Mouse (Mus musculus) hindbrain, embryonic 16.5 days (tissue): ENCODE data around the gene Ttbk1. TPM values are rescaled to one million over a fixed set of nuclear protein-coding genes. Genes with fewer than 3 reads are reported as not detected.

ENCODE experiments used
- ATAC-seq: fragments of 200-750 bp; cut with Nextera tagmentation; 2 replicates; pipeline ENCODE4 v1.8.0; 2017; ENCODE audit warnings: moderate TSS enrichment, moderate library complexity
- H3K27ac ChIP-seq: fragments of 300-500 bp; sonication (generic); 2 replicates; pipeline ENCODE4 v1.5.1; 2014; ENCODE audit warnings: low read depth, mild to moderate bottlenecking, control low read depth, low read length, moderate library complexity
- H3K27me3 ChIP-seq: fragments of 300-500 bp; sonication (generic); replicated peaks from 2 replicates; pipeline ENCODE4 v1.6.1; 2014; ENCODE audit warnings: low read length; ENCODE audit not compliant: control insufficient read depth, insufficient read depth
- H3K36me3 ChIP-seq: fragments of 300-500 bp; sonication (generic); 2 replicates; pipeline ENCODE4 v1.6.1; 2014; ENCODE audit warnings: mild to moderate bottlenecking, low read length, moderate library complexity, mixed read lengths; ENCODE audit not compliant: control insufficient read depth, insufficient read depth
- H3K4me1 ChIP-seq: fragments of 300-500 bp; sonication (generic); 2 replicates; pipeline ENCODE4 v1.6.1; 2014; ENCODE audit warnings: low read depth, low read length; ENCODE audit not compliant: control insufficient read depth, insufficient read depth
- H3K4me2 ChIP-seq: fragments of 300-500 bp; sonication (generic); 2 replicates; pipeline ENCODE4 v1.6.1; 2014; ENCODE audit warnings: mild to moderate bottlenecking, low read length, control low read depth, moderate library complexity
- H3K4me3 ChIP-seq: fragments of 300-500 bp; sonication (generic); 2 replicates; pipeline ENCODE4 v1.5.1; 2014; ENCODE audit warnings: mild to moderate bottlenecking, low read length, control low read depth, moderate library complexity
- H3K9ac ChIP-seq: fragments of 300-500 bp; sonication (generic); 2 replicates; pipeline ENCODE4 v1.6.1; 2014; ENCODE audit warnings: low read depth, mild to moderate bottlenecking, control low read depth, low read length, moderate library complexity
- H3K9me3 ChIP-seq: fragments of 300-500 bp; sonication (generic); 2 replicates; pipeline ENCODE4 v1.6.1; 2014; ENCODE audit warnings: mild to moderate bottlenecking, low read length, moderate library complexity; ENCODE audit not compliant: control insufficient read depth
- WGBS: fragments of 180-500 bp; shearing (Covaris S2); extraction: QIAGEN DNeasy Blood & Tissue Kit; methylation state at CpG from one replicate; pipeline ENCODE4 v1.1.7; 2014; 5-methylcytosine and 5-hydroxymethylcytosine counted together
- polyA plus RNA-seq: library from polyadenylated mRNA; unstranded; fragments of >200 nt; fragmentation: Nextera tagmentation; extraction: Ambion mirVana; gene quantifications from 2 replicates; pipeline ENCODE4 v1.2.1, GENCODE M21; 2015

Gene Ttbk1
- 5.1 and 5.5 TPM in 2 replicates for polyA plus RNA-seq

GRCm38 (mm10) chr17:46487431-46487830 lies at the start of gene Ttbk1:
Gene Ttbk1, minus strand, starts transcription at chr17:46487675.
- Histone ChIP-seq H3K4me1 (peaks cover 40% of the 10 kb centered on the region), H3K36me3 (no peaks in the 10 kb centered on the region), H3K9me3 (no peaks in the 10 kb centered on the region), H3K9ac (peak within 1 kb of the TSS; percentile 94), H3K4me2 (peak within 1 kb of the TSS; percentile 82), H3K4me3 (peak within 1 kb of the TSS; percentile 80), H3K27me3 (no peaks in the 10 kb centered on the region), H3K27ac (peak within 1 kb of the TSS; percentile 77)
- ATAC-seq = peak; percentile 71
- WGBS = 2% methylated on average over 15 of the region's 49 CpGs

GRCm38 (mm10) chr17:46525579-46526307 lies 38.3 kb upstream of the Ttbk1 start:
- ATAC-seq = peak; percentile 67
- Histone ChIP-seq H3K4me1 (no peaks in the 10 kb centered on the region), H3K9me3 (no peaks in the 10 kb centered on the region), H3K4me3 (no peak overlapping the region), H3K27me3 (peaks cover 10% of the 10 kb centered on the region; the same call in 1 of the 2 replicates), H3K9ac (no peak overlapping the region), H3K27ac (no peak overlapping the region), H3K36me3 (peaks cover 32% of the 10 kb centered on the region), H3K4me2 (no peak overlapping the region)
- WGBS = 40% methylated on average over 12 of the region's 12 CpGs

- Histone ChIP-seq H3K27me3 (peaks cover 10% of the 10 kb centered on the region; the same call in 1 of the 2 replicates), H3K4me1 (no peaks in the 10 kb centered on the region), H3K4me3 (no peak overlapping the region), H3K9ac (no peak overlapping the region), H3K4me2 (no peak overlapping the region), H3K27ac (no peak overlapping the region), H3K9me3 (no peaks in the 10 kb centered on the region), H3K36me3 (peaks cover 35% of the 10 kb centered on the region)
- 85% methylated on average over 10 of the region's 10 CpGs for WGBS
- no peak for ATAC-seq
Observed at GRCm38 (mm10) chr17:46525065-46525464, 37.6 kb upstream of the Ttbk1 start.

GRCm38 (mm10) chr17:46521963-46522668 lies 34.6 kb upstream of the Ttbk1 start:
- H3K36me3 ChIP-seq = peaks cover 23% of the 10 kb centered on the region

GRCm38 (mm10) chr17:46521174-46521573 lies 33.7 kb upstream of the Ttbk1 start:
- 83% methylated on average over 9 of the region's 9 CpGs for WGBS
- Histone ChIP-seq H3K36me3 (peaks cover 20% of the 10 kb centered on the region), H3K27ac (no peak overlapping the region), H3K9ac (peak overlapping the region; percentile 27; the same call in 1 of the 2 replicates), H3K4me1 (no peaks in the 10 kb centered on the region), H3K4me3 (no peak overlapping the region), H3K4me2 (no peak overlapping the region), H3K9me3 (no peaks in the 10 kb centered on the region), H3K27me3 (peaks cover 10% of the 10 kb centered on the region; the same call in 1 of the 2 replicates)
- no peak for ATAC-seq

More at GRCm38 (mm10) chr17:46521963-46522668, 34.6 kb upstream of the Ttbk1 start:
- no peaks in the 10 kb centered on the region for H3K9me3 ChIP-seq
- H3K27me3 ChIP-seq = peaks cover 10% of the 10 kb centered on the region; the same call in 1 of the 2 replicates
- WGBS = 34% methylated on average over 24 of the region's 24 CpGs
- H3K9ac ChIP-seq = no peak overlapping the region
- H3K4me2 ChIP-seq = no peak overlapping the region
- H3K27ac ChIP-seq = no peak overlapping the region
- H3K4me1 ChIP-seq = no peaks in the 10 kb centered on the region
- no peak for ATAC-seq
- no peak overlapping the region for H3K4me3 ChIP-seq

GRCm38 (mm10) chr17:46520385-46520979 lies 33.0 kb upstream of the Ttbk1 start:
- peaks cover 10% of the 10 kb centered on the region; the same call in 1 of the 2 replicates for H3K27me3 ChIP-seq
- H3K4me2 ChIP-seq = 0 out of 2 replicates have a peak overlapping the region, but pooled peaks have one; percentile 5
- WGBS = 51% methylated on average over 25 of the region's 25 CpGs
- ATAC-seq = no peak
- H3K4me1 ChIP-seq = no peaks in the 10 kb centered on the region
- peaks cover 17% of the 10 kb centered on the region for H3K36me3 ChIP-seq
- H3K9ac ChIP-seq = peak overlapping the region; percentile 27; the same call in 1 of the 2 replicates
- H3K27ac ChIP-seq = no peak overlapping the region
- H3K9me3 ChIP-seq = no peaks in the 10 kb centered on the region
- no peak overlapping the region for H3K4me3 ChIP-seq

- H3K4me2 ChIP-seq = no peak overlapping the region
Observed at GRCm38 (mm10) chr17:46519971-46520370, 32.5 kb upstream of the Ttbk1 start.

GRCm38 (mm10) chr17:46513329-46513728 lies 25.9 kb upstream of the Ttbk1 start:
- 64% methylated on average over 2 of the region's 2 CpGs for WGBS
- ATAC-seq = peak; percentile 59; the same call in 1 of the 2 replicates
- Histone ChIP-seq H3K4me1 (no peaks in the 10 kb centered on the region), H3K27ac (no peak overlapping the region), H3K27me3 (no peaks in the 10 kb centered on the region), H3K9me3 (no peaks in the 10 kb centered on the region), H3K36me3 (peaks cover 6% of the 10 kb centered on the region), H3K4me2 (no peak overlapping the region), H3K4me3 (no peak overlapping the region), H3K9ac (no peak overlapping the region)

More at GRCm38 (mm10) chr17:46519971-46520370, 32.5 kb upstream of the Ttbk1 start:
- no peak overlapping the region for H3K9ac ChIP-seq
- H3K36me3 ChIP-seq = peaks cover 17% of the 10 kb centered on the region
- no peak overlapping the region for H3K27ac ChIP-seq
- H3K4me1 ChIP-seq = no peaks in the 10 kb centered on the region
- no peak overlapping the region for H3K4me3 ChIP-seq
- no peak for ATAC-seq
- peaks cover 10% of the 10 kb centered on the region; the same call in 1 of the 2 replicates for H3K27me3 ChIP-seq
- H3K9me3 ChIP-seq = no peaks in the 10 kb centered on the region
- WGBS = 63% methylated on average over 10 of the region's 10 CpGs
